Mouse (Mus musculus) G1E (cell line): ENCODE results near the gene Cacna2d2.

ENCODE experiments used
- CTCF ChIP-seq: IDR thresholded peaks from 2 replicates; pipeline ENCODE4 v1.5.1; 2012; ENCODE audit warnings: low read depth, low read length, inconsistent platforms, mixed read lengths
- GATA1 ChIP-seq: IDR thresholded peaks from 2 replicates; pipeline ENCODE4 v1.6.1; 2012; ENCODE audit warnings: borderline replicate concordance, low read length, inconsistent platforms, mixed read lengths
- GATA2 ChIP-seq: IDR thresholded peaks from 2 replicates; pipeline ENCODE4 v1.6.1; 2012; ENCODE audit warnings: low read depth, low read length, inconsistent platforms, borderline replicate concordance
- POLR2AphosphoS5 ChIP-seq: IDR thresholded peaks from 2 replicates; pipeline ENCODE4 v1.6.1; 2012; ENCODE audit warnings: low read depth, low read length, inconsistent platforms; ENCODE audit not compliant: insufficient replicate concordance
- TAL1 ChIP-seq: conservative IDR thresholded peaks from 2 replicates; pipeline ENCODE4 v1.6.1; 2012; ENCODE audit warnings: low read depth, low read length, inconsistent platforms, mixed read lengths

GRCm38 (mm10) chr9:107377961-107378512, 21.4 kb upstream of the Cacna2d2 start:
- TF ChIP-seq CTCF, result no peak
- TF ChIP-seq GATA1, result no peak
- no peak for TF ChIP-seq POLR2AphosphoS5
- TF ChIP-seq TAL1, result no peak
- no peak for TF ChIP-seq GATA2
